Mouse (Mus musculus): ENCODE measurements around the gene Srrm1. TPM values are rescaled to one million over a fixed set of nuclear protein-coding genes. Genes with fewer than 3 reads are reported as not detected.
A peak's percentile ranks its signal among the peaks of the same experiment; 100 is the strongest.
"Not testable (repeated sequence)": the region's sequence is repeated elsewhere in the genome, so short reads cannot be mapped to it uniquely, and the experiment has no call there.

The Srrm1 gene
- total RNA-seq, 2 experiments from 2014 or later: 57.8 to 68.3 TPM

- intact Hi-C loops (cut with DNase I; ENCODE audit: low total_unique reads): no loop called here
- no peak for DNase-seq
Measured at GRCm38 (mm10) chr4:135283417-135283816, 69.7 kb downstream of the Srrm1 start.

GRCm38 (mm10) chr4:135282651-135283290 is 70.3 kb downstream of the Srrm1 start:
- peak; percentile 32 for DNase-seq
- intact Hi-C loops (cut with DNase I; ENCODE audit: low total_unique reads): no loop called here

- DNase-seq; intact Hi-C loops (cut with DNase I; ENCODE audit: low total_unique reads): not testable (repeated sequence)
Measured at GRCm38 (mm10) chr4:135280016-135280415, 73.1 kb downstream of the Srrm1 start.

GRCm38 (mm10) chr4:135276681-135277379 is 76.3 kb downstream of the Srrm1 start:
- DNase-seq: no peak
- intact Hi-C loops (cut with DNase I; ENCODE audit: low total_unique reads): no loop called here

GRCm38 (mm10) chr4:135274761-135275160 is 78.4 kb downstream of the Srrm1 start:
- no peak for DNase-seq
- intact Hi-C loops (cut with DNase I; ENCODE audit: low total_unique reads): loop anchor here (5.0 kb wide), 2 partner anchors 33 to 47 kb away; no protein-coding TSS in a partner anchor

GRCm38 (mm10) chr4:135273307-135273682 is 79.8 kb downstream of the Srrm1 start:
- intact Hi-C loops (cut with DNase I; ENCODE audit: low total_unique reads): loop anchor here (5.0 kb wide), 2 partner anchors 34 to 46 kb away; no protein-coding TSS in a partner anchor
- DNase-seq: no peak

- DNase-seq: peak; percentile 100
Measured at GRCm38 (mm10) chr4:135272640-135273306, 80.3 kb downstream of the Srrm1 start, which contains the start of gene Clic4. Gene Clic4 (minus strand): TSS chr4:135272814.

GRCm38 (mm10) chr4:135271881-135272616 is 81.1 kb downstream of the Srrm1 start:
- DNase-seq: peak; percentile 67
- intact Hi-C loops (cut with DNase I; ENCODE audit: low total_unique reads): loop anchor here (5.0 kb wide), 2 partner anchors 35 to 45 kb away; no protein-coding TSS in a partner anchor

More at GRCm38 (mm10) chr4:135272640-135273306, 80.3 kb downstream of the Srrm1 start, which contains the start of gene Clic4:
- intact Hi-C loops (cut with DNase I; ENCODE audit: low total_unique reads): loop anchor here (5.0 kb wide), 2 partner anchors 35 to 45 kb away; no protein-coding TSS in a partner anchor

- intact Hi-C loops (cut with DNase I; ENCODE audit: low total_unique reads): loop anchor here (5.0 kb wide), 2 partner anchors 36 to 44 kb away; no protein-coding TSS in a partner anchor
- DNase-seq: peak; percentile 28
Measured at GRCm38 (mm10) chr4:135271419-135271828, 81.7 kb downstream of the Srrm1 start.

Other genes with a start within 250 kb of the Srrm1 start
- under 1 TPM; 0.22 to 0.41 TPM for gene Runx3, start 232.7 kb downstream of the Srrm1 start, total RNA-seq (2021)
- gene Clic4, start 80.5 kb downstream of the Srrm1 start, total RNA-seq (2021): 10 to 100 TPM; 41.0 to 50.9 TPM
- gene Ncmap, start 44.9 kb upstream of the Srrm1 start, total RNA-seq (2021): 10 to 100 TPM in 1 of 2 experiments, 1 to 10 TPM in 1; 5.6 to 19.2 TPM
- gene Rcan3, start 80.5 kb upstream of the Srrm1 start, total RNA-seq (2021): 1 to 10 TPM; 6.1 to 6.7 TPM
- gene Stpg1, start 141.5 kb upstream of the Srrm1 start, total RNA-seq (2021): under 1 TPM in 1 of 2 experiments, not detected in 1; 0.22 TPM
- 10 to 100 TPM in 1 of 2 experiments, 1 to 10 TPM in 1; 7.4 to 11.0 TPM for gene Nipal3, start 141.7 kb upstream of the Srrm1 start, total RNA-seq (2021)
- gene Grhl3, start 220.3 kb upstream of the Srrm1 start, total RNA-seq (2021): under 1 TPM; 0.16 to 0.29 TPM

Measured in gastrocnemius, postnatal 14 days (tissue).